Mouse (Mus musculus): ENCODE measurements around the gene Tbc1d12.

Gene Tbc1d12

DNA sequence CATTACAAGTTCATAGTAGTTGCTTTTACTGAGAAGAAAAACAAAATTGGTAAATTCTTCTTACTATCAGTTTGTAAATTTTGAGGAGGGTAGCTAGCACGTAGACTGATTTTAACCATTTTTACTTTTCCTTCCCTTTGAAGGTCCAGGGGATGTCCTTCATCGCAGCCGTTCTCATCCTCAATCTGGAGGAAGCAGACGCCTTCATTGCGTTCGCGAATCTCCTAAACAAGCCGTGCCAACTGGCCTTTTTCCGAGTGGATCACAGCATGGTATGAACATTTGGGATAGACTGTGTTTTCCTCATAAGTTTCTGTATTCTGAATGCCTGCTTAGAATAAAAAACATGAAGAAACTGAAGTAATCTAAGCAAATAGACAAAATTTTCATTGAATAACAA is 77.4 kb downstream of the Tbc1d12 start:
- in situ Hi-C loops (cut with MboI; ENCODE audit: low sequenced_read_pairs): no loop called here

DNA sequence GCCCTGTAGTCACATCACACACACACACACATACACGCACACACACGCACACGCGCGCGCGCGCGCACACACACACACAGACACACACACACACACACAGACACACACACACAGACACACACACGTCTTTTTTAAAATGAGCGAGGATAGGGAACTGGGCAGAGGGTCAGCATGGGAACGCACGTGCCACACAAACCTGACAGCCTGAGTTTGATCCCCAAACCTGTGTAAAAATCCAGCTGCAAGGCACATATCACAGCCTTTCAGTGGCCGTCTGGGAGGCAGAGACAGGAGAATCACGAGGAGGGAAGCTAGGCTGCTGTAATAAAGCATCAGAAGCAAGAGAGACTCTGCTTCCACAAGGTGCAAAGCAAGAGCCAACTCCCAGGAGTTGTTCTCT is 78.5 kb downstream of the Tbc1d12 start:
- in situ Hi-C loops (cut with MboI; ENCODE audit: low sequenced_read_pairs): no loop called here

DNA sequence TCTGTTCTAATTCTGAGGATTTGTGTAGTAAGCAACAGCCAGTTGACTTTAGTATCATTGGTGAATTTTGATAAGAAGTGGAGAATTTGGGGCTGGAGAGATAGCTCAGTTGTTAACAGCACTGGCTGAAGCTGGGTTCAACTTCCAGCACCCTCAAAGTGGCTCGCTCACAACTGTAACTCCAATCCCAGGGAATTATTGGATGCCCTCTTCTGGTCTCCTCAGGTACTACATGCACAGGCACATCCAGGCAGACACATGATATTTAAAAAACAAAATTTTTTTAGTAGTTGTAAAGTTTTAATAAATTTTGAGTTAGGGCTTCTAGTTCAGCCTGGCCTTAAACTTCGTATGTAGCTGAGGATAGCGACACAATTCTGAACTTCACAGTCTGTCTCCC is 79.3 kb downstream of the Tbc1d12 start:
- in situ Hi-C loops (cut with MboI; ENCODE audit: low sequenced_read_pairs): no loop called here

DNA sequence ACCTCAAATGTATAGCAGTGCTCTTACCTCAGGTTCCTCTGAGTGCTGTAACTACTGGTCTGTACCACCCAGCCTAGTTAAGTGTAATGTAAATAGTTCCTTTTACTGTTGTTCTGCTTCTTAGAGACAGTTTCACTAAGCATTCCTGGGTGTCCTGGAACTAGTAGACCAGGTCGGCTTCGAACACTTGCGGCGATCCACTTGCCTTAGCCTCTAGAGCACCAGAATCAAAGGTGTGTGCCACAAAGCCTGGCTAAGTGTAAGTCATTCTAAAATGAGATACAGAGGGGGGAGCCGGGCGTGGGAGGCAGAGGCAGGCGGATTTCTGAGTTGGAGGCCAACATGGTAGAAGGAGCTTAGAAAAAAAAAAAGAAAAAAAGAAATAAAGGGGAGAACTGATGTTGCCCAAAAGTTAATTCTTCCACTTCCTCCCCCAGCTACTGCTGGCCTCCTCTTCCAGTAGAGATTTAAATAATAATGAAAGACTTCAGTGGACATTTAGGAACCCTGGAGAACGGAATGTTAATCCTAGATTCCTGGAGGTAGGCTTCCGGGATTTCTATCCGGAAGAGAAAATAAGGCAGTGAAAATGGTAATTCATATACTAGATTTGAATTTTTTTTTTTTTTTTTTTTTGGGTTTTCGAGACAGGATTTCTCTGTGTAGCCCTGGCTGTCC is 92.2 kb downstream of the Tbc1d12 start:
- in situ Hi-C loops (cut with MboI; ENCODE audit: low sequenced_read_pairs): no loop called here

DNA sequence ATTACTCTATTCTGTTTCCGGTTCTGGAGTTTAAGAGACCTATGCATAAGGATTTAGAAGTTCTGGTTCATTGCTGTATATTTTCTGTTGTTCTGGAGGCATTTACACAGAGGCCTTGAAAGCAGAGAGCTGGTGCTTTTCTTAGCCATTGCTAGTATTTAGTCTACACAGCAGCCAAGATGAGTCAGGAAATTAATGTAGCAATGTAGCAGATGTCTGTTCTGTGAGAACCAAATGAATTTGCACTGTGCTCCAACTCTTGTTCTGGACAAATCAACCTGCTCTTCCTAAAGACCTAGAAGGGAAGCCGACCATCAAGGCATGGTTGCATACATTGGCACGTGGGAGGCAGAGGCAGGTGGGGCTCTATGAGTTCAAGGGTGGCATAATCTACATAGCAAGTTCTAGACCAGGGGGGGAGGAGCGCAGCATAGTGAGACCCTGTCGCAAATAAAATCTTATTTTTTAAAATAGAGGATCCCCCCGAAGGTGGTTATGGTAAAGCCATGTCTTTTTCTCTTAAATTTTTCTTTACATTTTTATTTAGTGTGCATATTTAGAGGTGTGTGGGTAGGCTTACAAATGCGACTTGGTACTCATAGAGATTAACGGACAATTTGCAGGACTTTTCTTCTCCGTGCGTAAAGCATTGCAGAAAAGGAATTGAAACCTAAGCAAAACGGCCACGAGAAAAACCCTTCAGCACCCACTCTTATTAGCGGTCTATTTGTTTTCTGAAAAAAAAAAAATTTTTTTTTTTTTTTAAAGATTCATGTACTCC is 93.3 kb downstream of the Tbc1d12 start:
- in situ Hi-C loops (cut with MboI; ENCODE audit: low sequenced_read_pairs): no loop called here

DNA sequence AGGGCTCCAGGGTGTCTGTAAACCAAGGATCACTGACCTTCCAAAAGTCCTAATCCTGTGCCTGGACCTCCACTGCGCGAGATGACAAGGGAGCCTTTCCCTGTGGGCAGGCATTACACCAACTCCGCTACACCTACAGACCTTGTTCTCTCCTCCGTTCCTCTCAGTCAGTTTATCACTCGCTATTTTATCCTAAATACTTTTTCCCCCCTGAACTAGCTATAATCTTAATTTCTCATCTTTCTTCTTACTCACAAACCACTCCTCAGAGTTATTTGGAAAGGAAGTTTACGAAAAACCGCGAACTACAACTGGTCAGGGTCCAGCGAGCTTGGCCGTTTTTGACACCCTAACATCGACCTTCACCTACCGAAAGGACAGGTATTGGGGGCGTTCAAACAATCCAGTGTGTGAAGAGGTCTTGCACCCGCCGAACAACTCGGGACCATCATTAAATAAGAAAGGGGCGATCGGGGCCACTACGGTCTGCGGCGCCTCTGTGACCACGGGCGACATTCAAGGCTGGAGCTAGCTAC is 93.9 kb downstream of the Tbc1d12 start:
- in situ Hi-C loops (cut with MboI; ENCODE audit: low sequenced_read_pairs): no loop called here

DNA sequence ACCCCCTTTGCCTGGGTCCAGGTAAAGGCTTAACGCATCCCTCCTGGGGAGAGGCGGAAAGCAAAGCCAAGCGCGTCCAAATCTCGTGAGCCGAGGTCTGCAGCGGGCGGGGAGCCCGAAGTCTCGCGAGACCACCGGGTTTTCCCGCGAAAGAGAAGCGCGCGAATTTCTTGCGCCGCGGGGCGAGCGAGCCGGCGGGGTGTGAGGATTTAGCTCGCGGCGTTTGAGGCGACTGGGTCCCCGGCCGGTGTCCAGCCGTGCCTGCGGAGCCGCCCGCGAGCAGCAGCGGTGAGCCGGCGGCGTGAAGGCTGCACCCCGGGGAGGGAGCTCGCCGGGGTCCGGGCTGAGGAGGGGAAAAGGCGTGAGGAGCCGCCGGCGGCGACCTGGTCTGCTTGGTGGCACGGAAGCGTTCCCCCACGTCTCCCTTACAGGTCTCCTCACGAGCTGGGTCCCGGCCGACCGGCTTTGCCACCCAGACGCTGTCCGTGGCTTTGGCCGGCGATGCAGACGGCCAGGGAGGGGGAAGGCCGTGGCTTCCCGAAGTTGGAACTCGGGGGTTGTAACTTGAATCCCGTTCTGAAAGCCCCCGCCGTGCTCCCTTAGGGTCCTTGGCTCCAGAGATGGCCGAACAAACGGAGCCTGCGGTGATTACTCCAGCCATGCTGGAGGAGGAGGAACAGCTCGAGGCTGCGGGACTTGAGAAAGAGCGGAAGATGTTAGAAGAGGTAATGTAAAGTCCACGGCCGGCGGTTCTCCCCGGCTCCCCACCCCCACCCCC is 94.6 kb downstream of the Tbc1d12 start, which contains the start of gene Hells:
Gene Hells (plus strand): TSS at position 128 of the 778 bp plus-strand sequence.
- in situ Hi-C loops (cut with MboI; ENCODE audit: low sequenced_read_pairs): no loop called here

DNA sequence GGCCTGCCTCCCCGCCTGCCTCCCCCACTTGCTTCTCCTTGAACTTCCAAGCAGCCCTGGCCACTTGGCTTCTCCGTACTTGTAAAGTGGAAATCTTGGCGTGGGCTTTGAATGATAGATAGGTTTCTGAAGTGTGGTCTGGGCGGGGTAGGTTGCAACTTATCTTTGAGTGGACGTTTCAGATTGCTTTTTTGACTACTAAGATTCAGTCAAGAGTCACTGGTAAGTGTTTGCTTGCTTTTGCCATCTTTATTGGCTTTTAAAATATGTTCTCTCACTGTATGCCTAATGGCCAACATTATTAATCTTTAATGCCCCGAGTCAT is 95.1 kb downstream of the Tbc1d12 start:
- in situ Hi-C loops (cut with MboI; ENCODE audit: low sequenced_read_pairs): no loop called here

DNA sequence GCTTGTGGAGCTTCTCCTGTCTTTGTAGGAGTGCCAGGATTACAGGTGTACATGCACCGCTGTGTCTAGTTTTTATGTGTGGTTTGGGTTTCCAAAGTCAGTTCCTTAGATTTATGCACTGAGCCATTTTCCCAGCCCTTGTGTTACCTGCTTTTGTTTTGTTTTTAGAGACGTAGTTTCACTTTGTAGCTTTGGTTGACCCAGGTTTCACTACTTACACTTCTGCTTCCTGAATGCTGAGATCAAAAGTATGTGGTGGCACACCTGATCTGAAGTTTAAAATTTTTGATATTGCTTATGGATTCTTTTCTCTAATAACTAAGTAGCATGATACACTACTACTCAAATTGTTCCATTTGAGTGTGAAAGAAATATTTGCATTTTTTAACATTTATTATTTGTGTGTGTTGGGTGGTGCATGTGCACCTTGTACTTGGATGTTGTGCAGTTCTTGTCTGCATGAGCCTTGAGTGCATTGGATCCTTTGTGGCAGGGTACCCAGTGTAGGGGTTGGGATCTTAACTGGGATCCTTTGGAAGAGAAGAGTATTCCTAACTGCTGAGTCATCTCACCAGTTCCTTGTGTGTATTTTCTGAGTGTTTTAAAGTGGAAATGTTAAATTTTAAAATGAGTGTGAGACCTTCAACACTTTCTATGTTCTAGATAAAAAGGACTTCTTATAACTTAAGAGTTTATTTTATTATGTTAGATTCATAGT is 108.4 kb downstream of the Tbc1d12 start:
- in situ Hi-C loops (cut with MboI; ENCODE audit: low sequenced_read_pairs): no loop called here
